Mouse (Mus musculus): Measurements from ENCODE around the gene P4hb. TPM values are rescaled to one million over a fixed set of nuclear protein-coding genes. Genes with fewer than 3 reads are reported as not detected.

Gene P4hb
- total RNA-seq, 1 experiment: 904 TPM

- in situ Hi-C loops (cut with MboI; ENCODE audit: low sequenced_read_pairs in 2 of 2, unreplicated experiment in 2 of 2): no loop called here
- no peak overlapping the region for H3K9ac ChIP-seq (ENCODE audit: insufficient read depth, low read depth, low read length, poor library complexity, severe bottlenecking)
- H3K36me3 ChIP-seq (ENCODE audit: control insufficient read depth, insufficient read depth, low read length, poor library complexity, severe bottlenecking): peaks cover 28% of the 10 kb centered on the region
- no peak for TF ChIP-seq HCFC1 (IDR thresholded peaks at IDR 0.05; ENCODE audit: borderline replicate concordance, insufficient read depth, low read length)
- no peak for TF ChIP-seq ZC3H11A (IDR thresholded peaks at IDR 0.05; ENCODE audit: borderline replicate concordance, low read depth, low read length)
- no peak for TF ChIP-seq MAFK (IDR thresholded peaks at IDR 0.05; ENCODE audit: insufficient read depth, low read depth, low read length)
- TF ChIP-seq CHD2 (IDR thresholded peaks at IDR 0.05; ENCODE audit: low read depth, low read length): no peak
- TF ChIP-seq ZNF384 (IDR thresholded peaks at IDR 0.05; ENCODE audit: low read depth, low read length): no peak
- H3K9me3 ChIP-seq (ENCODE audit: control insufficient read depth, insufficient read depth, low read depth, low read length): no peaks in the 10 kb centered on the region
- no peak for DNase-seq (ENCODE audit: low read depth, low spot score)
- H3K4me1 ChIP-seq (ENCODE audit: control insufficient read depth in 2 of 2, insufficient read depth in 2 of 2, low read length in 2 of 2, poor library complexity in 1 of 2): peaks cover 0 to 24% of the 10 kb centered on the region in 2 experiments; a peak in 2 of 4 replicates
- H3K4me3 ChIP-seq (ENCODE audit: insufficient read depth in 1 of 2, low read depth in 1 of 2, low read length in 2 of 2, poor library complexity in 1 of 2, severe bottlenecking in 1 of 2): no peak overlapping the region
- H3K27ac ChIP-seq (ENCODE audit: insufficient read depth, low read depth, low read length, poor library complexity, severe bottlenecking): no peak overlapping the region
These were observed 3.4 kb upstream of the P4hb start for GRCm38 (mm10) chr11:120576365-120576981.

DNA sequence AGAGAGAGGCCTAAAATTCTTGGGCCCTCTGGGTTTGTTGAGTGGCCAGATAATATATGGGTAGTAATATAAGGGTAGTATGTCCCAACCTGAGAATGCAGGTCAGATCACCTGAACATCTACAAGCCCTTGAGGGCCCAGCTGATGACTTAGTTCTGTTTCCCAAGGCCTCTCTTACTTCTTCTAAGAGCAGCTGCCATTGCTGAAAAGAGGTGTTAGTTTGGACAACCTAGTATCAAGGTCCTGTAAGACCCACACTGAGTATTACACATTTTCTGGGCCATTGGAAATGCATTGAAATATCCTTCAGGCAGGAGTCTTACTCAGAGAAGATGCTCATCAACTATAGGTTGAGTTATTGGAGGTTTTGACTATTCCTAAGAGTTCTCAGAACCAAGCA lies 2.9 kb upstream of the P4hb start:
- H3K9ac ChIP-seq (ENCODE audit: insufficient read depth, low read depth, low read length, poor library complexity, severe bottlenecking): no peak overlapping the region
- H3K4me3 ChIP-seq (ENCODE audit: insufficient read depth in 1 of 2, low read depth in 1 of 2, low read length in 2 of 2, poor library complexity in 1 of 2, severe bottlenecking in 1 of 2): no peak overlapping the region
- TF ChIP-seq ZC3H11A (IDR thresholded peaks at IDR 0.05; ENCODE audit: borderline replicate concordance, low read depth, low read length) (no peak), HCFC1 (IDR thresholded peaks at IDR 0.05; ENCODE audit: borderline replicate concordance, insufficient read depth, low read length) (no peak), ZNF384 (IDR thresholded peaks at IDR 0.05; ENCODE audit: low read depth, low read length) (no peak), CHD2 (IDR thresholded peaks at IDR 0.05; ENCODE audit: low read depth, low read length) (no peak), MAFK (IDR thresholded peaks at IDR 0.05; ENCODE audit: insufficient read depth, low read depth, low read length) (no peak)
- no peak for DNase-seq (ENCODE audit: low read depth, low spot score)
- no peaks in the 10 kb centered on the region for H3K9me3 ChIP-seq (ENCODE audit: control insufficient read depth, insufficient read depth, low read depth, low read length)
- peaks cover 34% of the 10 kb centered on the region for H3K36me3 ChIP-seq (ENCODE audit: control insufficient read depth, insufficient read depth, low read length, poor library complexity, severe bottlenecking)
- in situ Hi-C loops (cut with MboI; ENCODE audit: low sequenced_read_pairs in 2 of 2, unreplicated experiment in 2 of 2): no loop called here
- no peak overlapping the region for H3K27ac ChIP-seq (ENCODE audit: insufficient read depth, low read depth, low read length, poor library complexity, severe bottlenecking)
- peaks cover 1 to 27% of the 10 kb centered on the region in 2 experiments; a peak in 2 of 4 replicates for H3K4me1 ChIP-seq (ENCODE audit: control insufficient read depth in 2 of 2, insufficient read depth in 2 of 2, low read length in 2 of 2, poor library complexity in 1 of 2)

DNA sequence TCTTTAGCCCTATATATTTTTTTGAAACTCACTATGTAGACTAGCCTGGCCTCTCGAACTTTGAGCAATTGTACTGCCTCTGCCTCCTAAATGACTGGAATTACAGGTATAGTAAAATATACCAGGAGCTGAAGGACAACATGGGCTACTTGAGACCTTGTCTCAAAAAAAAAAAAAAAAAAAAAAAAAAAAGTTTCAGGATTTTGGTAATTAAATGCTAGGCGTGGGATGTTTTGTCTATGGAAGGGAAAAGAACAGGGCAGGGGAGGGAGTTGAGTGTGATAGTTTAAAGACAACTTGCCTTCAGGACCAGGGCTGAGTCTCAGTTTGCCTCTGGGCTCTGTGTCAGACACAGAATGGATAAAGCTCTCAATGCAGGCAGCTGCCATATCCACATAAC lies 2.0 kb upstream of the P4hb start:
- no peak for DNase-seq (ENCODE audit: low read depth, low spot score)
- Histone ChIP-seq H3K4me3 (ENCODE audit: insufficient read depth in 1 of 2, low read depth in 1 of 2, low read length in 2 of 2, poor library complexity in 1 of 2, severe bottlenecking in 1 of 2) (no peak overlapping the region), H3K27ac (ENCODE audit: insufficient read depth, low read depth, low read length, poor library complexity, severe bottlenecking) (no peak overlapping the region), H3K9ac (ENCODE audit: insufficient read depth, low read depth, low read length, poor library complexity, severe bottlenecking) (no peak overlapping the region), H3K36me3 (ENCODE audit: control insufficient read depth, insufficient read depth, low read length, poor library complexity, severe bottlenecking) (peaks cover 39% of the 10 kb centered on the region), H3K4me1 (ENCODE audit: control insufficient read depth in 2 of 2, insufficient read depth in 2 of 2, low read length in 2 of 2, poor library complexity in 1 of 2) (peaks cover 1 to 24% of the 10 kb centered on the region in 2 experiments; a peak in 2 of 4 replicates), H3K9me3 (ENCODE audit: control insufficient read depth, insufficient read depth, low read depth, low read length) (no peaks in the 10 kb centered on the region)
- TF ChIP-seq ZNF384 (IDR thresholded peaks at IDR 0.05; ENCODE audit: low read depth, low read length) (peak; percentile 57; the same call in 1 of the 2 replicates), MAFK (IDR thresholded peaks at IDR 0.05; ENCODE audit: insufficient read depth, low read depth, low read length) (no peak), HCFC1 (IDR thresholded peaks at IDR 0.05; ENCODE audit: borderline replicate concordance, insufficient read depth, low read length) (no peak)
- in situ Hi-C loops (cut with MboI; ENCODE audit: low sequenced_read_pairs in 2 of 2, unreplicated experiment in 2 of 2): no loop called here

GRCm38 (mm10) chr11:120574278-120574600 lies 1.2 kb upstream of the P4hb start:
- H3K9me3 ChIP-seq (ENCODE audit: control insufficient read depth, insufficient read depth, low read depth, low read length): no peaks in the 10 kb centered on the region
- H3K27ac ChIP-seq (ENCODE audit: insufficient read depth, low read depth, low read length, poor library complexity, severe bottlenecking): no peak overlapping the region
- H3K4me1 ChIP-seq (ENCODE audit: control insufficient read depth in 2 of 2, insufficient read depth in 2 of 2, low read length in 2 of 2, poor library complexity in 1 of 2): peaks cover 1 to 18% of the 10 kb centered on the region in 2 experiments; a peak in 2 of 4 replicates
- in situ Hi-C loops (cut with MboI; ENCODE audit: low sequenced_read_pairs in 2 of 2, unreplicated experiment in 2 of 2): no loop called here
- peaks cover 34% of the 10 kb centered on the region for H3K36me3 ChIP-seq (ENCODE audit: control insufficient read depth, insufficient read depth, low read length, poor library complexity, severe bottlenecking)
- H3K4me3 ChIP-seq (ENCODE audit: insufficient read depth in 1 of 2, low read depth in 1 of 2, low read length in 2 of 2, poor library complexity in 1 of 2, severe bottlenecking in 1 of 2): peak overlapping the region; percentile 76 to 85
- no peak for TF ChIP-seq HCFC1 (IDR thresholded peaks at IDR 0.05; ENCODE audit: borderline replicate concordance, insufficient read depth, low read length)
- no peak for TF ChIP-seq CHD2 (IDR thresholded peaks at IDR 0.05; ENCODE audit: low read depth, low read length)
- TF ChIP-seq ZC3H11A (IDR thresholded peaks at IDR 0.05; ENCODE audit: borderline replicate concordance, low read depth, low read length): no peak
- no peak for TF ChIP-seq MAFK (IDR thresholded peaks at IDR 0.05; ENCODE audit: insufficient read depth, low read depth, low read length)
- no peak for TF ChIP-seq ZNF384 (IDR thresholded peaks at IDR 0.05; ENCODE audit: low read depth, low read length)
- H3K9ac ChIP-seq (ENCODE audit: insufficient read depth, low read depth, low read length, poor library complexity, severe bottlenecking): peak overlapping the region; percentile 48
- DNase-seq (ENCODE audit: low read depth, low spot score): no peak
